ENCODE assay signal across 31 mouse cellular contexts in the genomic region with DNA sequence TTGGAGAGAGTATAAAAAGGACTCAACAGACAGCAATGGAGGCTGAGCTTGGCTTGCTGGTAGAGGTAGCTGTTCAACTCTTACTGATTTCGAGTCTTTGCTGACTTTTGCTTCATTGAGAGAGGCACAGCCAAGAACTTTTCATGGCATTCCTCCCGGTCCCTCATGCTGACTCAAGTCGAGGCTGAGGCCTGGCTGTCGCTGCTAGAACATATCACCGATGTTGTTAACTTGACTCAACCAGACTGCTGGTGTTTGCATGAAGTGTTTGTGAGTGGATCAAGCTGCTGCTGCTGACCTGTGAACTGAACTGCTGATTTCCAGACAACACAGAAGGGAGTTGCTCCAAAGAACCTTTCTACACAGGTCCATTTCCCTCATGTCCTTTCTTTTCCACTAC. TPM values are rescaled to one million over a fixed set of nuclear protein-coding genes. Genes with fewer than 3 reads are reported as not detected.
DNase-seq lines count a peak whose midpoint lies in the region; ATAC-seq and TF ChIP-seq lines count a peak whose summit lies in the region.
"Had no signal": no experiment of that assay in that cellular context is flagged by ENCODE, and none has a peak within 500 bp of the region (broad histone marks: within the 10 kb centered on the region; RNA-seq: fewer than 3 reads in every experiment).

No protein-coding gene starts in this region.

- no peaks in the 10 kb centered on the region; the same call in 1 of the 2 replicates for H3K9me3 ChIP-seq in lung, embryonic 14.5 days (ENCODE audit: low read depth, low read length)
- H3K9me3 ChIP-seq in forebrain, embryonic 13.5 days (replicated peaks), result 0 out of 2 replicates have a peak, but pooled peaks cover 4% of the 10 kb centered on the region
- H3K9me3 ChIP-seq: forebrain, embryonic 15.5 days; intestine, embryonic 15.5 days; limb, embryonic 10.5 days; liver, embryonic 15.5 days had no signal

- no peak overlapping the region for H3K27ac ChIP-seq in lung, embryonic 14.5 days (ENCODE audit: low read depth)
- no peak overlapping the region for H3K27ac ChIP-seq in forebrain, embryonic 13.5 days
- H3K27ac ChIP-seq: embryonic facial prominence, embryonic 13.5 days; forebrain, embryonic 15.5 days; gastrocnemius, adult 2 months; hindbrain, embryonic 10.5 days; intestine, embryonic 15.5 days; limb, embryonic 10.5 days; liver, embryonic 15.5 days; stomach, postnatal 0 days had no signal

- peak; percentile 26 to 49 for DNase-seq in kidney, postnatal 4 days
- no peak for DNase-seq in kidney, adult 18-20 months
- DNase-seq in thymus, postnatal 4 days, result peak; percentile 5
- DNase-seq in thymus, postnatal 36 days, result no peak
- DNase-seq in lung, embryonic 14.5 days, result peak; percentile 19
- peak; percentile 75 for DNase-seq in lung, postnatal 36 days
- DNase-seq in layer of hippocampus, adult 8-10 months (ENCODE audit: low spot score in 2 of 2), result no peak
- DNase-seq: adrenal gland, adult 8-10 months; cerebellum, adult 2 months; cerebellum, postnatal 36 days; embryo, embryonic 11 days; gastrocnemius, adult 2 months; kidney, adult 9 months; kidney, postnatal 36 days; liver; right cerebral cortex, adult 18-20 months had no signal

- TF ChIP-seq CTCF in lung, embryonic 14.5 days (IDR thresholded peaks at IDR 0.05; ENCODE audit: low read depth), result no peak

- H3K36me3 ChIP-seq in lung, embryonic 14.5 days (ENCODE audit: insufficient read depth), result no peaks in the 10 kb centered on the region
- no peaks in the 10 kb centered on the region for H3K36me3 ChIP-seq in forebrain, embryonic 13.5 days (ENCODE audit: poor library complexity, severe bottlenecking)
- H3K36me3 ChIP-seq: embryonic facial prominence, embryonic 13.5 days; forebrain, embryonic 15.5 days; G1E; heart, embryonic 12.5 days; hindbrain, embryonic 10.5 days; intestine, embryonic 15.5 days; limb, embryonic 10.5 days; liver, embryonic 15.5 days had no signal

- no peaks in the 10 kb centered on the region for H3K27me3 ChIP-seq in lung, embryonic 14.5 days (ENCODE audit: insufficient read depth, low read length)
- no peaks in the 10 kb centered on the region for H3K27me3 ChIP-seq in forebrain, embryonic 13.5 days
- H3K27me3 ChIP-seq: CH12.LX; embryonic facial prominence, embryonic 13.5 days; forebrain, embryonic 15.5 days; heart, embryonic 12.5 days; intestine, embryonic 15.5 days had no signal

- no peaks in the 10 kb centered on the region for H3K4me1 ChIP-seq in lung, embryonic 14.5 days (ENCODE audit: insufficient read depth)
- H3K4me1 ChIP-seq in forebrain, embryonic 13.5 days, result no peaks in the 10 kb centered on the region
- H3K4me1 ChIP-seq: embryonic facial prominence, embryonic 13.5 days; forebrain, embryonic 15.5 days; heart, embryonic 12.5 days; hindbrain, embryonic 10.5 days; intestine, embryonic 15.5 days; limb, embryonic 10.5 days had no signal

- H3K4me3 ChIP-seq in lung, embryonic 14.5 days (ENCODE audit: low read depth, low read length), result no peak overlapping the region
- H3K4me3 ChIP-seq in forebrain, embryonic 13.5 days, result no peak overlapping the region
- H3K4me3 ChIP-seq: embryonic facial prominence, embryonic 13.5 days; erythroblast, embryonic 14.5 days; forebrain, embryonic 15.5 days; gastrocnemius, adult 2 months; heart, embryonic 12.5 days; hindbrain, embryonic 10.5 days; intestine, embryonic 15.5 days; limb, embryonic 10.5 days; liver, embryonic 15.5 days had no signal

- no peak overlapping the region for H3K9ac ChIP-seq in lung, embryonic 14.5 days
- H3K9ac ChIP-seq in forebrain, embryonic 13.5 days, result no peak overlapping the region
- H3K9ac ChIP-seq: embryonic facial prominence, embryonic 13.5 days; forebrain, embryonic 15.5 days; heart, embryonic 12.5 days; intestine, embryonic 15.5 days; liver, embryonic 15.5 days had no signal

- 60% methylated on average over 5 of the region's 5 CpGs for WGBS in lung, embryonic 14.5 days
- 87% methylated on average over 5 of the region's 5 CpGs for WGBS in forebrain, embryonic 13.5 days

- H3K4me2 ChIP-seq in lung, embryonic 14.5 days, result no peak overlapping the region
- H3K4me2 ChIP-seq in forebrain, embryonic 13.5 days, result no peak overlapping the region
- H3K4me2 ChIP-seq: embryonic facial prominence, embryonic 13.5 days; forebrain, embryonic 15.5 days; heart, embryonic 12.5 days; intestine, embryonic 15.5 days; liver, embryonic 15.5 days; midbrain, embryonic 11.5 days had no signal

- ATAC-seq in lung, embryonic 14.5 days (ENCODE audit: insufficient read depth), result no peak
- ATAC-seq in forebrain, embryonic 13.5 days, result no peak
- ATAC-seq: forebrain, embryonic 15.5 days; hindbrain, embryonic 16.5 days; intestine, embryonic 15.5 days had no signal

RNA-seq across cellular contexts. Expression of a gene that starts 2.0 kb away (rescaled TPM):
- polyA plus RNA-seq in lung, embryonic 14.5 days (2014; fragmentation: Nextera tagmentation; extraction: Ambion mirVana), result not detected in 2 replicates
- total RNA-seq in layer of hippocampus, adult 8-10 months (2022), result 1 to 10 TPM in 2 of 4 experiments, under 1 TPM in 1, not detected in 1; 0.69 to 3.3 (median 1.8) TPM
- not detected in 2 replicates for polyA plus RNA-seq in forebrain, embryonic 13.5 days (2015; fragmentation: Nextera tagmentation; extraction: Ambion mirVana)
- polyA plus RNA-seq: embryonic facial prominence, embryonic 13.5 days; erythroblast, embryonic 14.5 days; forebrain, embryonic 15.5 days; G1E; limb, embryonic 10.5 days; midbrain, embryonic 11.5 days; neural tube, embryonic 14.5 days had no signal

RNA-seq across cellular contexts. Expression of a gene that starts 20.8 kb away (rescaled TPM):
- 2.6 and 2.8 TPM in 2 replicates for polyA plus RNA-seq in lung, embryonic 14.5 days (2014; fragmentation: Nextera tagmentation; extraction: Ambion mirVana)
- 10 to 100 TPM in 2 of 4 experiments, 1 to 10 TPM in 2; 1.1 to 31.1 (median 11.6) TPM for total RNA-seq in layer of hippocampus, adult 8-10 months (2022)
- 1.4 and 1.5 TPM in 2 replicates for polyA plus RNA-seq in forebrain, embryonic 13.5 days (2015; fragmentation: Nextera tagmentation; extraction: Ambion mirVana)

RNA-seq across cellular contexts. Expression of a gene that starts 33.4 kb away (rescaled TPM):
- 3.0 and 3.7 TPM in 2 replicates for polyA plus RNA-seq in lung, embryonic 14.5 days (2014; fragmentation: Nextera tagmentation; extraction: Ambion mirVana)
- 10 to 100 TPM; 12.3 to 18.1 (median 15.9) TPM for total RNA-seq in layer of hippocampus, adult 8-10 months (2022)
- polyA plus RNA-seq in forebrain, embryonic 13.5 days (2015; fragmentation: Nextera tagmentation; extraction: Ambion mirVana), result 0.76 and 0.87 TPM in 2 replicates

RNA-seq across cellular contexts. Expression of a gene that starts 39.2 kb away (rescaled TPM):
- polyA plus RNA-seq in lung, embryonic 14.5 days (2014; fragmentation: Nextera tagmentation; extraction: Ambion mirVana), result 7.9 and 8.9 TPM in 2 replicates
- 10 to 100 TPM in 2 of 4 experiments, 1 to 10 TPM in 2; 3.8 to 18.8 (median 10.0) TPM for total RNA-seq in layer of hippocampus, adult 8-10 months (2022)
- 0.65 and 1.6 TPM in 2 replicates for polyA plus RNA-seq in forebrain, embryonic 13.5 days (2015; fragmentation: Nextera tagmentation; extraction: Ambion mirVana)

RNA-seq across cellular contexts. Expression of a gene that starts 49.1 kb away (rescaled TPM):
- 3.4 and 4.5 TPM in 2 replicates for polyA plus RNA-seq in lung, embryonic 14.5 days (2014; fragmentation: Nextera tagmentation; extraction: Ambion mirVana)
- 1 to 10 TPM; 3.9 to 9.0 (median 5.8) TPM for total RNA-seq in layer of hippocampus, adult 8-10 months (2022)
- 0.43 and 0.73 TPM in 2 replicates for polyA plus RNA-seq in forebrain, embryonic 13.5 days (2015; fragmentation: Nextera tagmentation; extraction: Ambion mirVana)

Comparison
In these comparisons a context has a peak if more than half of its experiments do, and no peak if none do; other contexts are left out.
1. DNase-seq: peak in kidney, postnatal 4 days (2 of 2), thymus, postnatal 4 days (single experiment), lung, embryonic 14.5 days (single experiment) and lung, postnatal 36 days (single experiment); none in kidney, adult 18-20 months (single experiment), thymus, postnatal 36 days (0 of 2) and layer of hippocampus, adult 8-10 months (0 of 2).